Mouse (Mus musculus): ENCODE measurements at regions not wholly inside any gene's neighbourhood (a gene's known extent, or its start where the extent isn't known, plus 50 kb on each side); places are given as distances from the start of the nearest gene placed in this dataset.

DNA sequence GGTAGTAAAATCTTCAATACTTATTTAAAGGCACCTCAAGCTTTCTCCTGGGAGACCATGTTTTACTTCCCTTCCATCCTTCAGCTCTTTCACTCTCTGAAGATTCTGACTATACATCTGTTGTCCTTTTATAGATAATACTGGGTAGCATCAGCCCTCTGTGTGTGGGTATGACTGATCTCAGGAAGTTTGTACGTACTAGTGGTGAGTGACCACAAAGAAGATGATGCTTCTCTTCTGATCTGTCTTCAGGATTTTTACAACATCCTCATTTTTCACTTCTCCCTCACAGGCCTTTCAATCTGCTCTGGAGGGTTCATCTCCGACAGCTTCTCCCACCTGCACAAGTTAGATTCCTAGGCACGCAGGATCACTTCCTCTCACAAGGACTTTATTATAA, 119.4 kb upstream of the Acvr2a start:
- H3K4me3 ChIP-seq (ENCODE audit: insufficient read depth, low read length): no peak overlapping the region
- no peak overlapping the region for H3K27ac ChIP-seq (ENCODE audit: insufficient read depth, low read length)
- TF ChIP-seq CTCF (IDR thresholded peaks at IDR 0.05; ENCODE audit: borderline replicate concordance, insufficient read depth, low read length) (no peak), POLR2A (IDR thresholded peaks at IDR 0.05; ENCODE audit: low read depth, low read length) (no peak)
- H3K4me1 ChIP-seq (ENCODE audit: control insufficient read depth, insufficient read depth, low read length): no peaks in the 10 kb centered on the region

DNA sequence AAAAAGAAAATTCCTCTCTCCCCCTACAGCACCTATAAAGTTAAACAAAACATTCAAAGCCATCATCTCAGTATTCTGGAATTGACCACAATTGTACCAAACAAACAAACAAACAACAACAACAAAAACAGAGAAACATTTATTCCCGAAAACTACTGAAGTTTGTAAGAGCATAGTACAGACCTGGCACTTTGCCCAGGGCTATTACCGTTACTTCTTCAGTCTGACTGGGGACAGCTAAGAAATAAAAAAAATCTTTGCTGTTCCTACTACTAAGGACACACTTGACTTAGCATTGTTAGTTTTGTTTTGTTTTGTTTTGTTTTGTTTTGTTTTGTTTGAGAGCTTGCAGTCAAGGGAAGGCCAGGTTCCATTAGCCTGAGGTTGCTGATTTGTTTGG, 113.0 kb upstream of the Acvr2a start:
- Histone ChIP-seq H3K27ac (ENCODE audit: insufficient read depth, low read length) (no peak overlapping the region), H3K4me1 (ENCODE audit: control insufficient read depth, insufficient read depth, low read length) (no peaks in the 10 kb centered on the region), H3K4me3 (ENCODE audit: insufficient read depth, low read length) (no peak overlapping the region)
- TF ChIP-seq POLR2A (IDR thresholded peaks at IDR 0.05; ENCODE audit: low read depth, low read length) (no peak), CTCF (IDR thresholded peaks at IDR 0.05; ENCODE audit: borderline replicate concordance, insufficient read depth, low read length) (no peak)

DNA sequence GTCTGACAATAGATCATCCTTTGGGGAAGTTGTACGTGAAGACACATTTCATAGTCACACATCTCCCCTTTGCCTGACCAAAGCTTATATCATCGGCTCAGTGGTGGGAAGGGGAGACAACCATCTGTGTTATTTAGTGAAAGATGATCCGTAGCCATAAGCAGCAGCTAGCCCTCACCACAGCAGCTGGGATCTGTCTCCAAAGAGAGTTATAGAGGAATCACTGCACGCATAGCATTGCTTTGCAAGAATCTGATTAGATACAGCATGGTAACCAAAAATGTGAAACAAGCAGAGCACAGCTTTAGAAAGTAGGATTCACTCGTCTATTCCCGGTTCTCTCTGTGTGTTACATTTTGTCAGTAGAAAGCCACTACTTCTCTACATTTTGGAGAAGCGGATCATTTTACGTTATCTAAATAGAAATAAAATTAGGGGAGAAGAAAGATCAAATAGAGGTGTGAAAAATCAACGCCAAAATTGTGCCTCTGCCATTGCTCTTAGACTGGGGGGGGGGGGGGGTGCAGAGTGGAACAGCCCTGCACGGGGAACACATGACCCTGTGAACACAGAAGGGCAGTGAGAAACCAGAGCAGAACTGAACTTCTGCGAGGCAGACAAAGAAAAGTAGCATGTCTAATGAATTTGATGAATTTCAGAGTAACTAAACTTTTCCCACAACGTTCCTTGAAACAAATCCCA, 108.7 kb upstream of the Acvr2a start:
- TF ChIP-seq CTCF (IDR thresholded peaks at IDR 0.05; ENCODE audit: borderline replicate concordance, insufficient read depth, low read length) (no peak), POLR2A (IDR thresholded peaks at IDR 0.05; ENCODE audit: low read depth, low read length) (no peak)
- H3K27ac ChIP-seq (ENCODE audit: insufficient read depth, low read length): no peak overlapping the region
- H3K4me3 ChIP-seq (ENCODE audit: insufficient read depth, low read length): no peak overlapping the region
- no peaks in the 10 kb centered on the region for H3K4me1 ChIP-seq (ENCODE audit: control insufficient read depth, insufficient read depth, low read length)

DNA sequence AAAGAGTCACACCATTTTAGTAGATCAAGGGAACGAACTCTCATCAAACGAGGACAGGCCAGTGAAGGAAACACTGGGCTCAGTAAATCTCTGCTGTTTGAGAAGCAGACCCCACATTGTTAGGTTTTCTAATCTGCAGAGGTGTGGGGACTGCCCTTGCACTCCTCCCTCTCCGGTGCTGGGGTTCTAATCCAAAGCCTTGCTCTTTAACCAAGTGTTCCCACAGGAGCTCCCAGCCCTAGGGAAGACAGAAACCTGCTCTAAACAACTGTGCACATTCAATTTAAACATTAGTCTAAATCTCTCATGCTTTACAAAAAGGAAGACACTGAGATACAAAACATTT, 108.1 kb upstream of the Acvr2a start:
- no peaks in the 10 kb centered on the region for H3K4me1 ChIP-seq (ENCODE audit: control insufficient read depth, insufficient read depth, low read length)
- H3K4me3 ChIP-seq (ENCODE audit: insufficient read depth, low read length): no peak overlapping the region
- no peak for TF ChIP-seq POLR2A (IDR thresholded peaks at IDR 0.05; ENCODE audit: low read depth, low read length)
- H3K27ac ChIP-seq (ENCODE audit: insufficient read depth, low read length): no peak overlapping the region

DNA sequence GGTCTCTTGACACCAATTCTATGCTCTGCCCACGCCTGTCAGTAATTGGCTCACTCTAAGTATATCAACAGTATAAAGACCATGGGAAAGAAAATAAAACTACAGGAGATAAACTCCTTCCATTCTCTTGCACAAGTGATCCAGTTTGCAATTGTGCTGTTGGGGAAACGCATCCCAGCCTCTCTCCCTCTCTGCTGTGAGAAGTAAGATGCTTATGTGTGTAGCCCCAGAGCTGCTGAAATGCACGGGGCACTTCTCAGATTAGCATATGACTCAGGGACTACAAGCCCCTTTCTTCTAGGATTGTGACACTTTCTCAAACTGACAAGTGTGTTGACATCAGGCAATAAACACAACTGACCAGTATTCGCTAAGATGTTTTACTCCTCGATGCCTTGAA, 107.7 kb upstream of the Acvr2a start:
- Histone ChIP-seq H3K4me3 (ENCODE audit: insufficient read depth, low read length) (no peak overlapping the region), H3K4me1 (ENCODE audit: control insufficient read depth, insufficient read depth, low read length) (no peaks in the 10 kb centered on the region), H3K27ac (ENCODE audit: insufficient read depth, low read length) (no peak overlapping the region)
- TF ChIP-seq POLR2A (IDR thresholded peaks at IDR 0.05; ENCODE audit: low read depth, low read length): no peak
- no peak for TF ChIP-seq CTCF (IDR thresholded peaks at IDR 0.05; ENCODE audit: borderline replicate concordance, insufficient read depth, low read length)

DNA sequence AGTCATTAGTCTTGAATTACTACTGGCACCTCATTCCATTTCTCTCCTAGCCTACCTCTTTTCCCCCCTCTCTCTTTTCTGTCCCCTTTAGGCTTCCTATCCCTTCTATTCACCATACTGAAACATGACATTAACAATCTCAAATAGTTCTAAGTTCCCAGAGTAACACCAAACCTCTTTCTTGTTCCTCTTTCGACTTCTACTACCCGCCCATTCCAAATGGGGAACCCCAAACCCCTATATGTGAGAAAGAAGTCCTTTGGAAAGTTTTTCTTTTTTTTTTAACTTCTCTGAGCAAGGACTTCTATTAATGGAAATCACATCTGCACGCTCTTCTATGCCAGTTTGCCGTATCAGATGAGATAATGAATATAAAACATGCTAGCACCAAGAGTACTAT, 97.7 kb upstream of the Acvr2a start:
- Histone ChIP-seq H3K4me3 (ENCODE audit: insufficient read depth, low read length) (no peak overlapping the region), H3K27ac (ENCODE audit: insufficient read depth, low read length) (no peak overlapping the region), H3K4me1 (ENCODE audit: control insufficient read depth, insufficient read depth, low read length) (no peaks in the 10 kb centered on the region)
- TF ChIP-seq CTCF (IDR thresholded peaks at IDR 0.05; ENCODE audit: borderline replicate concordance, insufficient read depth, low read length): no peak

DNA sequence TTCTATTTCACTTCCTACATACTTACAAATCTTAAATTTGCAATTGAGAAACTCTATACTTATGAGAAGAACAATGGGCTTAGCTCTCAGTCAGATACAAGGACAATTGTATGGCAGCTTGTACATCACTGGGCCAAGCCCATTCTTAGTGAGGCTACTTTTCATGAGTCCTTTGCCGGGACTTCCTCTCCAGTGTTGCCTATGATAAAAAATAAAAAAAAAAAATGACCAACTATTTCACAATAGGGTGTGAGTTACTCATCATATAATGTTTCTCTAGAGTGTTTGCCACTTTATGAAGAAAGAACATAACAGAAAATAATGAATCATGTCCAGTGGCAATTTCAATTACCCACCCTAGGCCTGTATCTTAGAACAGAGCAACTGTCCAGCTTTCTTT, 96.1 kb upstream of the Acvr2a start:
- Histone ChIP-seq H3K4me3 (ENCODE audit: insufficient read depth, low read length) (no peak overlapping the region), H3K4me1 (ENCODE audit: control insufficient read depth, insufficient read depth, low read length) (no peaks in the 10 kb centered on the region), H3K27ac (ENCODE audit: insufficient read depth, low read length) (no peak overlapping the region)
- no peak for TF ChIP-seq POLR2A (IDR thresholded peaks at IDR 0.05; ENCODE audit: low read depth, low read length)
- TF ChIP-seq CTCF (IDR thresholded peaks at IDR 0.05; ENCODE audit: borderline replicate concordance, insufficient read depth, low read length): no peak

DNA sequence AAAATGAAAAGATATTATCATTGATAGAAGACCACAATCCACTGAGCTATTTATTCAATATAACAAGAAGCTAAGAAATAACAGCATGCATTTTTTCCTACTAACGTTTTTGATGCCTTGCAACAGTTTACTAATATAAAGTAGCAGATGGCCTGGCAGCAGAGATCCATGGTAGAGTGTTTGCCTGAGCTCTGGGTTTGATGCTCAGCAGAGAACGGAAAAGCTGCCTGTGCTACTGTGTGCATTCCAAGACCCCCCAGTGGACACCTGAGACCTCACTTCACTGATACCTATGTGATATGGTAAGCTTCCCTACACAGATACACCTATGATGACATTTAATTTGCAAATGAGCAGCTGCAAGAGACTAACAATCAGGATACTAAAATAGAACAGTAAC, 95.6 kb upstream of the Acvr2a start:
- no peak for TF ChIP-seq POLR2A (IDR thresholded peaks at IDR 0.05; ENCODE audit: low read depth, low read length)
- no peak for TF ChIP-seq CTCF (IDR thresholded peaks at IDR 0.05; ENCODE audit: borderline replicate concordance, insufficient read depth, low read length)
- Histone ChIP-seq H3K4me3 (ENCODE audit: insufficient read depth, low read length) (no peak overlapping the region), H3K4me1 (ENCODE audit: control insufficient read depth, insufficient read depth, low read length) (no peaks in the 10 kb centered on the region)

DNA sequence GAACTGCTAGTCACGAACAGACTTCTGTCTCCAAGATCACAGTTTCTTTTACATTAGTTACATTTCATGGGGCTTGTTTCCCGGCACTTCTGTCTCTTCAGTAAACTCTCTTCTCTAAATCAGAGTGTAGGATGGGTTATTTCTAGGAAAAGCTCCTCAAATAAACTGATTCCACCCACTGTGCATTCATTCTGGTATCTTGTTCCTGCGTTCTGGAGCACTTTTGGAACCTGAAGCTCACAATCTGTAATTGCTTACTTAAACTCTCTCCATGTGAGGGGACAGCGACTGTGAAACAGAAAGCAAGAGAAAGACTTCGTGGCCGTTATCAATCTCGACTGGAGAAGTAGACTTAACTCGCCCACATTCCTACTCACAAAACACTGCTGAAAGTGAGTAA, 83.1 kb upstream of the Acvr2a start:
- TF ChIP-seq POLR2A (IDR thresholded peaks at IDR 0.05; ENCODE audit: low read depth, low read length) (no peak), CTCF (IDR thresholded peaks at IDR 0.05; ENCODE audit: borderline replicate concordance, insufficient read depth, low read length) (no peak)
- Histone ChIP-seq H3K4me3 (ENCODE audit: insufficient read depth, low read length) (no peak overlapping the region), H3K4me1 (ENCODE audit: control insufficient read depth, insufficient read depth, low read length) (no peaks in the 10 kb centered on the region)

More for the DNA sequence above, 95.6 kb upstream of the Acvr2a start:
- no peak overlapping the region for H3K27ac ChIP-seq (ENCODE audit: insufficient read depth, low read length)

DNA sequence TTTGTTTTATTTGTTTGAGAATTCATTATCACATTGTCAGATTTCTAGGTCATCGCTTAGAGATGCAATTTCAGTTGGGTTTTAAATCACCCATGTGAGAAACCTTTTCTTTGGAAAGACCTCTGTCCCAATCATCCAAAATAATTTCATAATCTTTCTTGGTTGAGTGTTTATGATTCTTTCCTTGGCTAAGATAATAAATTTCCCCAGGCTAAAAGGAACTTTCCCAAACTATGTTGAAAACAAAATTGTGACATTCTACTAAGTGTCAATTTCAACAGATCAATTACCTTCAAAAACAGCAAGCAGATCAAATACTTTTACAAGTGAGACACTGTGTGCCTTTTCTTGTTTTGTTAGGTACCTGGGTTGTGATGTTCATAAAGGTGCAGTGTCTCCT, 80.0 kb upstream of the Acvr2a start:
- H3K27ac ChIP-seq (ENCODE audit: insufficient read depth, low read length): no peak overlapping the region
- H3K4me3 ChIP-seq (ENCODE audit: insufficient read depth, low read length): no peak overlapping the region
- no peaks in the 10 kb centered on the region for H3K4me1 ChIP-seq (ENCODE audit: control insufficient read depth, insufficient read depth, low read length)
- TF ChIP-seq POLR2A (IDR thresholded peaks at IDR 0.05; ENCODE audit: low read depth, low read length): no peak
- no peak for TF ChIP-seq CTCF (IDR thresholded peaks at IDR 0.05; ENCODE audit: borderline replicate concordance, insufficient read depth, low read length)

More for the DNA sequence above, 83.1 kb upstream of the Acvr2a start:
- no peak overlapping the region for H3K27ac ChIP-seq (ENCODE audit: insufficient read depth, low read length)

DNA sequence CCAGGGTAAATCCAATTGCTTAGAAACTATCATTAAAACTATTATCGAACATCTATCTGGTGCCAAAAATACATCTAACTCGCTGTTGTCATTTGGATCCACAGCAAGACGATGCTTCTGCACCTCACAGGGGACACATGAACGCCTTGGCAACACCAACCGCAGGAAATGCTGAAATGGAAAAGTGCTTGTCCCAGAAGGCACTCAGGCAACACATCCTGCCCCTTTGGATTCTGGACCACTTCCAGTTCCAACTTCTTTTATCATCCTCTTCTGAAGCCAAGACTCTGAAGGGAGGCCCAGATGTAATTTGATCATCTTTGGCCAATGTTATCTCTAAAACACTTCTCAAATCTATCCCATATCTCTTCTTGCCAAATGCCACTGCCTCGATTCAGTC, 79.4 kb upstream of the Acvr2a start:
- TF ChIP-seq CTCF (IDR thresholded peaks at IDR 0.05; ENCODE audit: borderline replicate concordance, insufficient read depth, low read length) (no peak), POLR2A (IDR thresholded peaks at IDR 0.05; ENCODE audit: low read depth, low read length) (no peak)
- no peak overlapping the region for H3K4me3 ChIP-seq (ENCODE audit: insufficient read depth, low read length)
- H3K4me1 ChIP-seq (ENCODE audit: control insufficient read depth, insufficient read depth, low read length): no peaks in the 10 kb centered on the region
- H3K27ac ChIP-seq (ENCODE audit: insufficient read depth, low read length): no peak overlapping the region

Data from embryonic fibroblast, embryonic 13.5 days (primary cell).